Mouse (Mus musculus) heart, adult 2 months (tissue): ENCODE measurements around the gene Hdac4.

Source experiments
- CTCF ChIP-seq: fragments of 200-600 bp; IDR thresholded peaks from 2 replicates; pipeline ENCODE4 v1.8.1; 2022; ENCODE audit warnings: antibody characterized with exemption, mild to moderate bottlenecking, moderate library complexity
- EP300 ChIP-seq: fragments of 200-500 bp; IDR thresholded peaks from 2 replicates; pipeline ENCODE4 v1.6.1; 2011; ENCODE audit warnings: low read depth, low read length, control low read depth; ENCODE audit not compliant: insufficient read depth
- POLR2A ChIP-seq: fragments of 200-500 bp; IDR thresholded peaks from 2 replicates; pipeline ENCODE4 v1.6.1; 2011; ENCODE audit warnings: mild to moderate bottlenecking, low read depth, low read length, control low read depth; ENCODE audit not compliant: insufficient read depth

GRCm38 (mm10) chr1:91956229-91956628 lies 239.3 kb downstream of the Hdac4 start:
- TF ChIP-seq CTCF (no peak), POLR2A (no peak), EP300 (no peak)
